Mouse (Mus musculus): ENCODE results near the gene AI464131. TPM values are rescaled to one million over a fixed set of nuclear protein-coding genes. Genes with fewer than 3 reads are reported as not detected.

Gene AI464131
- polyA plus RNA-seq, 1 experiment from 2014 or later = 8.1 TPM

DNA sequence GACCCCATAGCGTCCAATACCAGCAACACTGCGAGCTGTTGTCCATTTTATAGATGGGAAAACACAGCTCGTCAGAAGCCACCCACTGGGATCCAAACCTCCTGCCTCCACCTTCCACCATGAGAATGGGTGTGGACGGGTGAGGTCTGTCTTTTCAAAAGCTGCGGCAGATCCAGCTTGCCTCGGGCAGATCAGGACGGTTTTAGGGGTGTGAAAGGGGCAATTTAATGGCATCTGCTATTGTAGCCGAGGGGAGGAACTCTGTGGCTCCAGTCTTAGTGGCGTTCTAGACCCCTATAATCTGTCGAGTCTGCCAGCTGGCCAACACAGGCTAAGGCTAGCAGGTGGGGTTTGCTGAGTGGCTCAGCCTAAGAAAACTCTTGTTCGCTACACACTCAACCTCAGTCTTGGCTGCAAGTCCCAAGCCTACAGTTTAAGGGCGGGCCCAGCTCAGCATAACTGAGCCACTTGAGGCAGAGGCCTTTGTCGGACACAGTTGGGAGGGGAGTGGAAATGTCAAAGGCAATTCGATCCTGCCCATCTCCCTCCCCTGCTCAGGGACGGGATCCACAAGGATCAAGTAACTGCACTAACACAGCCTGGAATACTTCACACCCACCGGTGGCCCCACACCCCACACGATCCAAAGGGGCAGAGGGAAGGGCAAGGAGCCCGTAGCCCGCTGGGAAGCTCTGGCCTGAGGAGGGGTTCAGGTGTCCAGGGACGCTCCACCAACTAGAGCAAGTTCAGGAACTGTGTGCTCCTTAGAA lies 520 bp downstream of the AI464131 start:
- Histone ChIP-seq H3K27ac (no peak overlapping the region), H3K36me3 (no peaks in the 10 kb centered on the region), H3K27me3 (replicated peaks) (peaks cover 32% of the 10 kb centered on the region), H3K4me2 (replicated peaks) (peak overlapping the region; percentile 82), H3K9ac (peak overlapping the region; percentile 50), H3K9me3 (no peaks in the 10 kb centered on the region), H3K4me3 (replicated peaks) (peak overlapping the region; percentile 48), H3K4me1 (replicated peaks) (peaks cover 28% of the 10 kb centered on the region)
- WGBS = 14% methylated on average over 20 of the region's 20 CpGs
- ATAC-seq = peak; percentile 48

DNA sequence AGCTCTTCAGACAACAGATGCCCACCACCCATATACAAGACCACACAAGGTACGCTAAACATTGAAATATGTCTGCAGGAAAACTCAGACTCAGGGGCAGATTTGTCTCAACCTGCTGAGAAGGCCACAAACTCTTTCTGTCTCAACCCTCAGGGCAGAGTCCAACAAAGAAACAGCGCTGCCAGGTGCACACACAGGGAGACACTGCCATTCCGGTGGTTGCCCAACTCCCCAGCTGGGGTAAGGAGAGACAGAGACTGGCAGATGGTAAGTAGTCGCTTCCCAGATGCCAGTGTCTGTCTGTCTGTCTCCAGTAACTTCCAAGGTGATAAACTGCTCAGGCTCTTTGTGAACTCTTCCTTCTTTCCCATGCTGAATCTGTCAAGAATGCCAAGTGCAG lies 2.1 kb downstream of the AI464131 start:
- no peaks in the 10 kb centered on the region for H3K36me3 ChIP-seq
- peaks cover 25% of the 10 kb centered on the region for H3K4me1 ChIP-seq (replicated peaks)
- H3K9ac ChIP-seq = no peak overlapping the region
- no peak overlapping the region for H3K4me3 ChIP-seq (replicated peaks)
- WGBS = 68% methylated on average over 4 of the region's 4 CpGs
- no peak overlapping the region for H3K27ac ChIP-seq
- no peak for ATAC-seq
- H3K27me3 ChIP-seq (replicated peaks) = peaks cover 39% of the 10 kb centered on the region
- H3K9me3 ChIP-seq = no peaks in the 10 kb centered on the region
- H3K4me2 ChIP-seq (replicated peaks) = no peak overlapping the region

DNA sequence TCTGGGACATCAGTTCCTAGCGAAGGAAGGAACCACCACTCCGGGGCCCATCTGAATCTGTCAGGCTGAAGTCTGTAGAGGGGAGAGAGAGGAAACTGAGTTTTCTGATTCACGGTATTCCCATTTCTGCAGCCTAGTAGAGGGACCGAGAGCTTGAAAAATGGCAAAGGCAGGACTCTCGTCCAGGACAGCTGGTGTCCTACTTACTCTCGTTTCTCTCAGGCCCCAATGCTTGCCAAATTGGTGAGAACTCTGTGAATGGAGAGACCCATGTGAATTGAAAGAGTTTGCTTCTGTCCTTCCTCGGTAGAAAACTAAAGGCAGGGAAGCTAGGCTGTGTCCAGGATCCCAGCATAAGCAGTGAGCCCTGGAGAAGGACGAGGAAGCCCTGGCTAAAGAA lies 3.3 kb downstream of the AI464131 start:
- H3K27ac ChIP-seq = no peak overlapping the region
- H3K4me3 ChIP-seq (replicated peaks) = no peak overlapping the region
- no peak overlapping the region for H3K9ac ChIP-seq
- no peak for ATAC-seq
- no peaks in the 10 kb centered on the region for H3K36me3 ChIP-seq
- WGBS = 74% methylated on average over 8 of the region's 8 CpGs
- peaks cover 25% of the 10 kb centered on the region for H3K4me1 ChIP-seq (replicated peaks)
- H3K4me2 ChIP-seq (replicated peaks) = no peak overlapping the region
- H3K9me3 ChIP-seq = no peaks in the 10 kb centered on the region
- peaks cover 39% of the 10 kb centered on the region for H3K27me3 ChIP-seq (replicated peaks)

DNA sequence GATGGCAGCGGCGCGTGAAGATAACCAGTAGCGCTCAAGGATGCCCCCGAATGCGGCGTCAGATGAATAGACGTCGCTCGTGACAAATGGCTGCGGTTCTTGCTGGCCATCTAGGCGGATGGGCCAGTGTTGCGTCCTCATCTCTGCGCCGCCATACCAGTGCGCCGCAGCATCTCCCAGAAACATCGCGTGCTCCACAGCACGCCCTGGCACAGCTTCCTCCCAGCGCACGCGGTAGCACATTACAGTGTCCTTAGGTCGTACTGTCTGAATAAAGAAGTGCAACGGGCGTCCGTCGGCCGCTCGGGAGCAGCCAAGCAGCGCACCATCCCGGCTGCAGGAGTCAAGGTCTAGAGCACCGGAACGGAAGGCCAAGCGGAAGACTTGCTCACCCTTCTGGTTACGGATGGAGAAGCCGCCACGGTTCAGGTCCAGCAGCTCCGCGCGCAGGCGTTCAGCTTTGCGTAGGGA lies 3.9 kb downstream of the AI464131 start:
- Histone ChIP-seq H3K9ac (no peak overlapping the region), H3K9me3 (no peaks in the 10 kb centered on the region), H3K4me1 (replicated peaks) (peaks cover 25% of the 10 kb centered on the region), H3K4me3 (replicated peaks) (peak overlapping the region; percentile 24), H3K36me3 (no peaks in the 10 kb centered on the region), H3K27ac (no peak overlapping the region), H3K4me2 (replicated peaks) (peak overlapping the region; percentile 66), H3K27me3 (replicated peaks) (peaks cover 39% of the 10 kb centered on the region)
- ATAC-seq = no peak
- WGBS = 22% methylated on average over 43 of the region's 43 CpGs

DNA sequence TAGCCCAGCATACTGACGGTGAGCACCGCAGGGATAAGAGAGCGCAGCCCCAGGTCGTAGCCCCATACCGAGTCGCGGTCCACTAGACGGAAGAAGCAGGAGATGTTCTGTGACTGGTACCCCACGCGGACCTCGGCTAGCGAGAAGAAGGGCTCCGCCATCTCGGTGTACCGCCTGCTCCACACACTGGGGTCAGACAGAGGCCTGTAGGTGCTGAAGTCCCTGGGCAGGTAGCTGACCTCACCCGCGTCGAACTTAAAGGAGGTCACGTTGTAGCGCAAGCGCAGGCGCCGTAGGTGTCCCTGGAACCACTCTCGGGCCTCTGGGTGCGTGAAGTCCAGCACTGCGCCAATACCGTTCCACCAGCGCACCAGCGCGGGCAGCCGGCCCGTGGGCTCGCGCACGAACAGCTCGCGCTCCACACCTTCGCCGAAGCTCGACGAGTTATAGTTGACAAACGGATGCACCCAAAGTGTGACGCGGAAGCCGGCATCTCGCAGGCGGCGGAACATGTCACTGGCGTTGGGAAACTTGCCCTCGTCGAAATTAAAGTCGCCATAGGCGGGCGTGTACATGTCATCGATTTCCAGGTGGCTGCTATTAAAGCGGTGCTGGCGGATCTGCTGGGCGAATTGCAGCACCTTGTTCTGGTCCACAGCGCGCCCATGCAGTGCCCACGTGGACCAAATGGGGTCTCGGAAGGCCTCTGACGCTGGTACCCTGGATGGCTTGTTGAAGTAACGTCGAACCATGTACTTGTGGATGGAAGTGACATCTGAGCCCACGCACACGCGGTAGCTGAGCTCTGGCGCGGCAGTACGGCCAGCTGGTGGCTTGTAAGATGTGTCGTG lies 4.7 kb downstream of the AI464131 start:
- Histone ChIP-seq H3K4me1 (replicated peaks) (peaks cover 25% of the 10 kb centered on the region), H3K4me2 (replicated peaks) (peak overlapping the region; percentile 66), H3K4me3 (replicated peaks) (peak overlapping the region; percentile 28), H3K36me3 (no peaks in the 10 kb centered on the region), H3K27me3 (replicated peaks) (peaks cover 39% of the 10 kb centered on the region), H3K9me3 (no peaks in the 10 kb centered on the region), H3K9ac (no peak overlapping the region), H3K27ac (no peak overlapping the region)
- no peak for ATAC-seq
- 17% methylated on average over 72 of the region's 72 CpGs for WGBS

DNA sequence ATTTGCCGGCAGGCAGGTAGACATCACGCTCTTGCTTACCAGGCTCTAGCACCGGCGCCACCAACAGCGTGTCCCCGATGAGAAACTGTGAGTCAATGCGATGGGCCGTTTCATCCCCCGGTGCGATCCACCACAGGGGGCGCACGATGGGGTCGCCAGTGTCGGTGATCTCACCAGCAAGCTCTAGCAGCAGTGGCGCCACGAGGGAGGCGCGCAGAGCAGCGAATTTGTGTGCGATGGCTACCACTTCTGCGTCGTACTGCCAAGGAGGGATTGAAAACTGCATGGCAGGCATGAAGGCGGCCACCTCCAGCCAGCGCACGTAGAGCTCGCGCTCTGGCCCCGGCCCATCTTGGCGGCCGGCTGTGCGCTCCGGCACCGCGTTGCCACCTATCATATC lies 5.3 kb downstream of the AI464131 start:
- peak overlapping the region; percentile 28 for H3K4me3 ChIP-seq (replicated peaks)
- no peak overlapping the region for H3K9ac ChIP-seq
- H3K4me2 ChIP-seq (replicated peaks) = peak overlapping the region; percentile 66
- no peak for ATAC-seq
- H3K9me3 ChIP-seq = no peaks in the 10 kb centered on the region
- 16% methylated on average over 34 of the region's 34 CpGs for WGBS
- H3K36me3 ChIP-seq = no peaks in the 10 kb centered on the region
- H3K27ac ChIP-seq = no peak overlapping the region
- H3K4me1 ChIP-seq (replicated peaks) = peaks cover 19% of the 10 kb centered on the region
- peaks cover 39% of the 10 kb centered on the region for H3K27me3 ChIP-seq (replicated peaks)

DNA sequence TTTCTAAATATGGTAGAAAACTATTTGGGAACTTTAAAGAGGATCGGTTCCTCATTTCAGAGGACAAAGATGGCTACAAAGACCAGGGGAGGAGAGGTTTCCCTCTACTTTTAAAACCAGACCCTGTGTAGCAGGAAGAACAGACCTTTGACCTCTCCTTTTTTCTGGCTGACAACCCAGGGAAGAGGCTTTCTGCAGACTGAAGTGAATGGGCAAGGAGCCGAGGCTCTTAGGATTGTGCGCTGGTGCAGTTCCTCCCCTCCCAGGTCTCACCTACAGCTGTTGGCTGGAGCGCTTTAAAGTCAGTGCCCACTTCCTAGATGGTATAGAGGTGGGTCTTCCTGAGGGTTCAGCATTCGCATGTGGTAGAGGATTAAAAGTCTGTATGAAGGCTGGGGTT lies 5.8 kb downstream of the AI464131 start:
- Histone ChIP-seq H3K4me2 (replicated peaks) (no peak overlapping the region), H3K27ac (no peak overlapping the region), H3K4me1 (replicated peaks) (peaks cover 16% of the 10 kb centered on the region), H3K36me3 (no peaks in the 10 kb centered on the region), H3K4me3 (replicated peaks) (no peak overlapping the region), H3K9me3 (no peaks in the 10 kb centered on the region), H3K27me3 (replicated peaks) (peaks cover 39% of the 10 kb centered on the region), H3K9ac (no peak overlapping the region)
- no peak for ATAC-seq
- 72% methylated on average over 5 of the region's 5 CpGs for WGBS

DNA sequence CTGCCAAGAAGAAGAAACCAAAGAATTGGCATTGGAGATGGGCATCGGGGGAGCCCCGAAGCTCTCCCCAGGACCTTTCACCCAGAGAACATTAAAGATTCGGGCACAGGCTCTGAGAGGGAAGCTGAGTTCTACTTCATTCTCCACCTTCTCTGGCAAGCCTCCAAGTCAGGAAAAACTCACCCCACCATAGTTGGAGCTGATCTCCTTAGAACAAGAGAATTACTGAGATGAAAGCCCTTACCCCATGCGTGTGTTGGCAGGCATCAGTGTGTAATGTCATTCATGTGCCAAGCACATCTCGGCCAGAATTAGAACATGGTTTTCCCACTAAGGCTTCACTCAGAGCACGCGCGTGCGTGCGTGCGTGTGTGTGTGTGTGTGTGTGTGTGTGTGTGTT lies 7.0 kb downstream of the AI464131 start:
- WGBS = 85% methylated on average over 11 of the region's 11 CpGs
- no peaks in the 10 kb centered on the region for H3K9me3 ChIP-seq
- no peak for ATAC-seq
- no peaks in the 10 kb centered on the region for H3K36me3 ChIP-seq
- H3K4me1 ChIP-seq (replicated peaks) = peaks cover 16% of the 10 kb centered on the region
- H3K4me3 ChIP-seq (replicated peaks) = no peak overlapping the region
- H3K9ac ChIP-seq = no peak overlapping the region
- H3K4me2 ChIP-seq (replicated peaks) = no peak overlapping the region
- peaks cover 39% of the 10 kb centered on the region for H3K27me3 ChIP-seq (replicated peaks)
- no peak overlapping the region for H3K27ac ChIP-seq

DNA sequence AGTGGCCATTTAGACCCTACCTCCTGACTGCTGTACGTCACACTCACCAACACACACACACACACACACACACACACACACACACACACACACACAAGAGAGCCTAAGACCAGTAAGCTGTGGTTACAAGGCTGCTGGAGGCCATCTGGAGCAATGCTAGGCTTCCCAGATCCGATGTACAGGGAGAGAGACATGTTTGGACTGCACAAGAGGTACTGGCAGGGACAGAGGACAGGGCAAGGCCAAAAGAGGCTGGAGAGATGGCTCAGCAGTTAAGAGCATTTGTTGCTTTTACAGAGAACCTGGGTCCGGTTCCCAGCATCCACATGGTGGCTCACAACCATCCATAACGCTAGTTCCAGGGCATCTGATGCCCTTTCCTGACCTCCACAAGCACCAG lies 7.8 kb downstream of the AI464131 start:
- 77% methylated on average over 4 of the region's 4 CpGs for WGBS
- H3K4me2 ChIP-seq (replicated peaks) = no peak overlapping the region
- H3K27me3 ChIP-seq (replicated peaks) = peaks cover 34% of the 10 kb centered on the region
- H3K27ac ChIP-seq = 0 out of 2 replicates have a peak overlapping the region, but pooled peaks have one; percentile 54
- H3K9ac ChIP-seq = no peak overlapping the region
- H3K4me3 ChIP-seq (replicated peaks) = no peak overlapping the region
- H3K4me1 ChIP-seq (replicated peaks) = peaks cover 16% of the 10 kb centered on the region
- H3K9me3 ChIP-seq = no peaks in the 10 kb centered on the region
- H3K36me3 ChIP-seq = no peaks in the 10 kb centered on the region
- ATAC-seq = no peak

DNA sequence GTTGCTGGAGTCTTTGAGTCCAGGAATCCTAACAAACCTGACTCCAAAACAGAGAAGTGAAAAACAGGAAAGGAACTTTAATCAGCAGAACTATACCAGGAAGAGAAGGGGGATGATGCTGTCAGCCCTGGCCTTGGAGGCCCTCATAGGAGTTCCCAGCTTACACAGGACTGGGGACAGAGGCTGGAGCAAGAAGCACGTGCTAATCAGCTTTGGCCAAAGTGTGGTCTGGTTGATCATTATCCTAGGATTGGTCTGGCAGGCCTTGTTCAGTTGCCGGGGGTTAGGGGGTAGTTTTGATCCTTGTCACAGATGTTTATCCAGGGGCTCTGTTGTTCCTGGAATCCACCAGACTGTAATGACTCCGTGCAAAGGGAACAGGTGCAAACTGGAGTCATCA lies 8.5 kb downstream of the AI464131 start:
- Histone ChIP-seq H3K36me3 (no peaks in the 10 kb centered on the region), H3K27ac (peak overlapping the region; percentile 57), H3K4me2 (replicated peaks) (no peak overlapping the region), H3K9ac (no peak overlapping the region), H3K9me3 (no peaks in the 10 kb centered on the region), H3K4me3 (replicated peaks) (no peak overlapping the region), H3K4me1 (replicated peaks) (peaks cover 16% of the 10 kb centered on the region), H3K27me3 (replicated peaks) (peaks cover 27% of the 10 kb centered on the region)
- peak; percentile 66 for ATAC-seq
- WGBS = 32% methylated on average over 3 of the region's 3 CpGs

DNA sequence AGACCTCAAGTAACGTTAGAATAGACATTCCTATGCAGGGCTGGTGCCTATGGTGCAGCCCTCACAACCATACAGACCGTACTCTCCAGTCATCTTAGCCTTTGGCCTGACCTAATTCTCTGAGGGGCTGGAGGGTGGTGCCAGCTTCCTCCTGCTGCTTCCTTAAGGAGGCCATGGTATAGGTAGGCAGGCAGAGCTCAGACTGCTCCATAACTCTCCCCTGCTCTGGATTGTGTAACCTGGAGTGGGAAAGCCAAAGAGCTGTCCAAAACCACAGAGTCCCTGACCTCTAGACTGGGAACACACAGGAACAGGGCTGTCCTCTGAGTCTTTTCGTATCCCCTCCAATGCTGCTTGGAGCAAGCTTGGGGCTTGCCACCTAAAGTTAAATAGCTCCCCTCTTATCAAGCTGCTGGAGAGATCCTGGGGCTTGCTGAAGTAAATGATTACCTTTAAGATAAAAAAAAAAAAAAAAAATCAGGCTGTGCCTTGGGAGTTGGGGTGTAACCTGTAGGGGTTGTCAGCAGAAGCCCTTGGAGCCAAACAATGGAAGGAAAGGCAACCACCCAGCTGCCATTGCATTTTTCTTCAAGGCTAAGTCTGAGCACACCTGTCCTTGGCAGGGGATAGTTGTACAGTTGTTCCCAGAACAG lies 9.3 kb downstream of the AI464131 start:
- peak; percentile 85 for ATAC-seq
- peak overlapping the region; percentile 70 for H3K27ac ChIP-seq

DNA sequence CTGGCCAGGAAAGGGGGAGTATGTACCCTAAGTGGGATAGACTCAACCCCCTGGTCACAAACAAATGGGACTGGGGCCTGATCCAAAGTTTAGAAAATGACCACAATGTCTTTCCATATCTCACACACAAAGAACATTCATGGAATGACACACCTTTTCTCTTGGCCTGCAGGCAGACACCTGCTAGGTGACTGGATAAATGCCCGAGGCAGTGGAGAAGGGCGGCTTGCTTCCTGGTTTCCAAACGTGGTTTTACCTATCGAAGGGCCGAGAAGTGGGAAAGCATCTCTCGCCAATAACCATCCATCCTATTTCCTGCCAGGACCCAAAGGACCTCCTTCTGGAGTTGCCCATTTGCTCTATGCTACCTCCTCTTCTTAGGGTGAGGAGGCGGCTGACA lies 9.9 kb downstream of the AI464131 start:
- 74% methylated on average over 7 of the region's 7 CpGs for WGBS
- 0 out of 2 replicates have a peak, but pooled peaks have one; percentile 3 for ATAC-seq

More for the DNA sequence above, 9.3 kb downstream of the AI464131 start:
- Histone ChIP-seq H3K4me1 (replicated peaks) (peaks cover 12% of the 10 kb centered on the region), H3K9me3 (no peaks in the 10 kb centered on the region), H3K4me3 (replicated peaks) (no peak overlapping the region), H3K36me3 (no peaks in the 10 kb centered on the region), H3K9ac (no peak overlapping the region), H3K4me2 (replicated peaks) (peak overlapping the region; percentile 4; the same call in 1 of the 2 replicates), H3K27me3 (replicated peaks) (peaks cover 19% of the 10 kb centered on the region)
- WGBS = 49% methylated on average over 3 of the region's 3 CpGs

More for the DNA sequence above, 9.9 kb downstream of the AI464131 start:
- H3K9me3 ChIP-seq = no peaks in the 10 kb centered on the region
- peak overlapping the region; percentile 70 for H3K27ac ChIP-seq
- peak overlapping the region; percentile 4; the same call in 1 of the 2 replicates for H3K4me2 ChIP-seq (replicated peaks)
- no peaks in the 10 kb centered on the region for H3K36me3 ChIP-seq
- H3K4me1 ChIP-seq (replicated peaks) = peaks cover 6% of the 10 kb centered on the region
- H3K9ac ChIP-seq = no peak overlapping the region
- peaks cover 13% of the 10 kb centered on the region for H3K27me3 ChIP-seq (replicated peaks)
- H3K4me3 ChIP-seq (replicated peaks) = no peak overlapping the region
